Mouse (Mus musculus) telencephalon, adult 2 months (tissue): ENCODE results near the gene Clasp1.

Experiments used
- DNase-seq: peaks from one replicate; pipeline ENCODE4 v3.0.0-alpha.2; 2011; ENCODE audit warnings: low read depth, low spot score

Clasp1 gene

GRCm38 (mm10) chr1:118498311-118498710, 109.5 kb downstream of the Clasp1 start:
- no peak for DNase-seq

GRCm38 (mm10) chr1:118500606-118501005, 111.7 kb downstream of the Clasp1 start:
- DNase-seq, result no peak

- DNase-seq, result no peak
These were observed 112.8 kb downstream of the Clasp1 start for GRCm38 (mm10) chr1:118501691-118502090.

DNA sequence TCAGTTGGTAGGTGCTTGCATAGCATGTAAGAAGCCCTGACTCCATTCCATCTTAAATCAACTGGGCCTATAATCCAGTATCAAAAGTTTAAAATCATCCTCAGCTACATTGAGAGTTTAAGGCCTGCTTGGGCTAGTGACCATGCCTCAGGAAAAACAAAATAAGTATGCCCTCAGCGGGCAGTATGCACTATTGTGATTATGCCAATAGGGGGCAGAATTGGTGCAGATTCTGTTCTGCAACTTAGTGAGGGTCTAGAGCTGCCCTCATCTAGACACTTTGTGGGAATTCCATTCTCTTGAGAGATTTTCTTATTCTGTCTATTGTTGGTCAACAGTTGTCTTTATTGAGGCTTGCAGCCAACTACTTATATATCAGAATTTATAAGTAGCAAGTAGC, 116.9 kb downstream of the Clasp1 start:
- DNase-seq, result no peak

- DNase-seq, result no peak
These were observed 122.1 kb downstream of the Clasp1 start for GRCm38 (mm10) chr1:118510996-118511395.

DNA sequence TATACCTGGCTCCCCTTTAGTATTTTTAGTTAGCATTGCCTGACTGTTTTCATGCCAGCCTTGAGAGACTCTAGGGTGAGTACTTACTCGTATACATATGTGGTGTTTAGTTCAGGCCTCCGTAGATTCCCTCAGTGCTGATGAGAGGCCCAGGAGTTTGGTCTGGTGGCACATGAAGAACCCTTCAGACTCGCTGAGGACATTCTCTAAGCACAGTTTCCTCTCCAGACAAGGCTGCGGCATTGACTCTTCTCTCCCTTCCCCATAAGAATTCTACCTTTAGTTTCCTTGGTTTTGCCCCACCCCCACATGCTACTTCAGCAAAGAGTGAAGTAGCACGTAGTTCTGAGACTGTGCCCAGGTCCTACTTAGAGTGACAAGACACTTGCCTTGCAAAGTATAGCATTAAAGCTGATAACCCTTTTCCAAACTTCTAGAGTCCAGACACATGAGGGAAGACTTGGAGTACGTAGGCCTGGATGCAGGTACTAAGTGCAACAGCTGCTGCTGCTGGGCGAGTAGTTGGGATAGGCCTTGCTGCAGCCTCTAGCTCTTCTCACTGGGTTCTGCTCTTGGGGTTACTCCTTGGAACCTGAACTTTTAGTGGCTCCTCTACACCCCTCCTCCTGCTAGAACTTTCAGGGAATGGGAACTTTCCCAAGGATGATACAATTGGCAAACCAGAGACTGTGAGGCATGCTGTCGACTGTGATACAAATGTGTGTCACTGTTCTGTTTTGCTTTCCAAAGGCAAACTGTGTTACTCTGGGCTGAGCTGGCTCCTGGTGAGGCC, 123.1 kb downstream of the Clasp1 start:
- no peak for DNase-seq

DNA sequence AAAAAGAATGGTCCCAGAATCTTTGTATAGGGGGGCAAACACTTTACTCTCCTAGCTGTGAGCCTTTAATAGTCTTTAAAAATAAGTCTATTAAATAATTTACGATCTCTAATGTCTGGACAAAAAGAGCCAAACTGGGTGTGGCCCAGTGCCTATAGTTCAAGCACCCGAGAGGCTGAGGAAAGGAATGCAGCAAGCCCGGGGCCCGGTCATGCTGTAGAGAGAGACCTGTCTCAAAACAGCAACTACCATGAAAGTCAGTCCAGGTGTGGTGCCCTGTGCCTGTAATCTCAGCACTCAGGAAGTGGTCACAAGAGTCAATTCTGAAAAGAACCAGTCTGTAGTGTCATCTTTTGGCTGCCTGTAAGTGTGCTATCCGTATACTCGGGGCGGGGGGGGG, 127.4 kb downstream of the Clasp1 start:
- DNase-seq, result no peak

- DNase-seq, result no peak
These were observed 134.3 kb downstream of the Clasp1 start for GRCm38 (mm10) chr1:118523161-118523560.

- no peak for DNase-seq
These were observed 136.5 kb downstream of the Clasp1 start for GRCm38 (mm10) chr1:118525336-118525735.

- DNase-seq, result no peak
These were observed 140.4 kb downstream of the Clasp1 start for GRCm38 (mm10) chr1:118529213-118529612.

DNA sequence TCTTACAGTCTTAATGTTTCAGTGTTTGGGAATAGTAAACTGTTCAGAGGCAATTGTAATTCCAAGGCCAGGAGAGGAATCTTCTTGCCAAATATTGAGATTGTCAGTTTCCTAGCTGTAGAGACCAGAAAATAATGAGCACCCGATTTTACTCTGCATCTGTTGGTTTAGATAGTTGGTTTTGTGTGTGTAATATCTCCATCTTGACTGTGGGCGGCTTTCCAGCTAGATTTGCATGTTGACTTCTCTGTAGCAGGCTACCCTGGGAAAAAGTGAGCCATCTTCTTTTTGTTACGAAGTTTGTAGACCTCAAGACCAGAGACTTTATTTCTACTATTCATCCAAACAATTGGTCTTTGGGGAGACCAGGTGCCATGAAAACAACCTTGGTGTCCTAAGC, 142.4 kb downstream of the Clasp1 start:
- peak; percentile 12 for DNase-seq

GRCm38 (mm10) chr1:118536021-118536420, 147.2 kb downstream of the Clasp1 start:
- DNase-seq, result no peak

- DNase-seq, result no peak
These were observed 150.2 kb downstream of the Clasp1 start for GRCm38 (mm10) chr1:118539046-118539445.

- peak; percentile 15 for DNase-seq
These were observed 154.0 kb downstream of the Clasp1 start for GRCm38 (mm10) chr1:118542880-118543279.

DNA sequence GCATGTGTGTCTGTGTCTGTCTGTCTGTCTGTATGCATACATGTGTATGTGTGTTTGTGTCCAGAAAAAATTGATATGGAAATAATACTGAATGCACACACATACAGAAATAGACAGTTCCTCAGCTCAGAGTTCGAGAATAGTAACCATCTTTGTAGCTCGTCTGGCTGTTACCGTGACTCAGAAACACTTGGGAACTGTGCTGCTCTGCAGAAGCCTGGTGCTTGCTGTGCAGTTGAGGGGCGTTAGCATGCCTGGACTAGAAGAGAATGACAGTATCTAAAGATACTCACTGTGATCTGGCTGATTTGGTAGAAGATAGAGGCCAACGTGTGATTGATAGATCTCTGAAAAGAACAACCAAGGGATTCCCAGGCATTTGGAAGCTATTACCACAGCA, 159.9 kb downstream of the Clasp1 start:
- peak; percentile 41 for DNase-seq

- peak; percentile 26 for DNase-seq
These were observed 162.3 kb downstream of the Clasp1 start for GRCm38 (mm10) chr1:118551152-118551551.

- DNase-seq, result no peak
These were observed 163.2 kb downstream of the Clasp1 start for GRCm38 (mm10) chr1:118552071-118552470.

GRCm38 (mm10) chr1:118553045-118553444, 164.2 kb downstream of the Clasp1 start:
- DNase-seq, result no peak

- DNase-seq, result no peak
These were observed 164.6 kb downstream of the Clasp1 start for GRCm38 (mm10) chr1:118553451-118553850.

DNA sequence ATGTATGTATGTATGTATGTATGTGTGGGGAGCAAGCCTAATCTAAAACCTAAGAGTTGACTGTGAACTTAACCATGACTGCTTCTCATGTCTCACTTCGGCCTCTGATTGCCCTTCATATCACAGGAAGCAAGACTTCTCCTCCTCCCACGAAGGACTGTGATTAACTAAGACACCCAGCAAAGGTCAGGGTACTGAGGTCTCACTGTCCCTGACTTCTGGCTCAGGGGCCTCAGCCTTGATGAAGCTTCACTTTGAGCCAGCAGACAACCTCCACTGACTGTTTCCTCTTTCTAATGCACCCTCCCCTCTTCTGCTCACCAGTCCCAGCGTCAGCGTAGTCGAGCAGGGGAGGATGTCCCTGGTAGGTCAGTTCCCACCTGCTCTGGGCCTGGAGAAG, 166.1 kb downstream of the Clasp1 start:
- DNase-seq, result no peak

- DNase-seq, result no peak
These were observed 170.9 kb downstream of the Clasp1 start for GRCm38 (mm10) chr1:118559716-118560115.

- no peak for DNase-seq
These were observed 175.7 kb downstream of the Clasp1 start for GRCm38 (mm10) chr1:118564561-118564960.

DNA sequence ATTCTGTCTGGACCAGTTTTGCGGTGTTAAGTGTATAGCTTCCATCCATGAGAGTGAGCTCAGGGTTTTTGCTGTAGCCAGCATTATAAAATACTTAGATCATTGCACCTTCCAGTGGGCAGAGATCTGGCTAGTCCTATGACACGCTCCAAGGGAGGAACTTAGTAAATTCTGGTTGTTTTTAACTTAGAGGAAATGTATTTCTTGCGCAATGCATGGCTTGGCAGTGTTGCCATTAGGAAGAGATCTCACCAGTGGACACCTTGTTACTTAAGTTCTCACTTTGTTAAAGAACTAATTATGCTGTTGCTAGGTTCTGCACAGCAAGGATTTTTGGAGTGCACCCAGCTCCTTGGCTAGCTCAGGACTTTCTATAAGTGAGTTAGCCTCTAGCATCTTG, 178.8 kb downstream of the Clasp1 start:
- no peak for DNase-seq
